Mouse (Mus musculus) ovary, postnatal 10 days (tissue): ENCODE results near the gene Agpat1.

Experiments used
- DNase-seq: peaks from one replicate; pipeline ENCODE4 v3.0.0; 2022; ENCODE audit warnings: low spot score

Gene Agpat1

GRCm38 (mm10) chr17:34655160-34655559 lies 51.1 kb downstream of the Agpat1 start:
- peak; percentile 58 for DNase-seq

GRCm38 (mm10) chr17:34655581-34655991 lies 51.5 kb downstream of the Agpat1 start:
- DNase-seq: peak; percentile 65

GRCm38 (mm10) chr17:34656666-34657065 lies 52.6 kb downstream of the Agpat1 start:
- DNase-seq: no peak

GRCm38 (mm10) chr17:34657271-34657670 lies 53.2 kb downstream of the Agpat1 start:
- no peak for DNase-seq

GRCm38 (mm10) chr17:34658145-34658544 lies 54.1 kb downstream of the Agpat1 start:
- DNase-seq: no peak

- DNase-seq: no peak
Measured at GRCm38 (mm10) chr17:34658591-34658990, 54.5 kb downstream of the Agpat1 start.

- no peak for DNase-seq
Measured at GRCm38 (mm10) chr17:34659181-34659896, 55.3 kb downstream of the Agpat1 start.

- DNase-seq: no peak
Measured at GRCm38 (mm10) chr17:34659897-34660214, 55.8 kb downstream of the Agpat1 start.

GRCm38 (mm10) chr17:34660259-34660820 lies 56.3 kb downstream of the Agpat1 start:
- no peak for DNase-seq

- no peak for DNase-seq
Measured at GRCm38 (mm10) chr17:34661121-34661591, 57.1 kb downstream of the Agpat1 start.

- DNase-seq: no peak
Measured at GRCm38 (mm10) chr17:34662468-34662867, 58.4 kb downstream of the Agpat1 start.

- DNase-seq: no peak
Measured at GRCm38 (mm10) chr17:34662978-34663377, 58.9 kb downstream of the Agpat1 start.
